ENCODE assay signal across 22 mouse cellular contexts in genomic region chr16:9756849-9757248, GRCm38 (mm10).
A peak's percentile ranks its signal among the peaks of the same experiment; 100 is the strongest.
DNase-seq lines count a peak whose midpoint lies in the region; ATAC-seq and TF ChIP-seq lines count a peak whose summit lies in the region.
"Had no signal": no experiment of that assay in that cellular context is flagged by ENCODE, and none has a peak within 500 bp of the region (broad histone marks: within the 10 kb centered on the region; RNA-seq: fewer than 3 reads in every experiment).

No protein-coding gene starts in this region.

- H3K9me3 ChIP-seq in embryonic facial prominence, embryonic 14.5 days (ENCODE audit: control insufficient read depth, low read length) = no peaks in the 10 kb centered on the region
- no peaks in the 10 kb centered on the region for H3K9me3 ChIP-seq in embryonic facial prominence, embryonic 10.5 days
- H3K9me3 ChIP-seq in lung, embryonic 15.5 days = no peaks in the 10 kb centered on the region
- H3K9me3 ChIP-seq: embryonic facial prominence, embryonic 13.5 days; forebrain, embryonic 13.5 days; G1E; heart, embryonic 13.5 days; hindbrain, embryonic 15.5 days had no signal

- no peak for ATAC-seq in embryonic facial prominence, embryonic 14.5 days (ENCODE audit: low read depth)
- ATAC-seq in lung, embryonic 15.5 days (ENCODE audit: borderline replicate concordance, extremely low read depth, low FRiP score, low TSS enrichment) = peak; percentile 46; the same call in 1 of the 2 replicates
- ATAC-seq: CD4-positive, CD25-positive, alpha-beta regulatory T cell, adult 4 months; forebrain, embryonic 13.5 days; forebrain, postnatal 0 days had no signal

- H3K9ac ChIP-seq in embryonic facial prominence, embryonic 14.5 days (ENCODE audit: low read depth, low read length) = no peak overlapping the region
- no peak overlapping the region for H3K9ac ChIP-seq in lung, embryonic 15.5 days
- H3K9ac ChIP-seq: embryonic facial prominence, embryonic 13.5 days; forebrain, embryonic 13.5 days; forebrain, postnatal 0 days; heart, embryonic 13.5 days; hindbrain, embryonic 15.5 days had no signal

- WGBS in embryonic facial prominence, embryonic 14.5 days = 77% methylated on average over 8 of the region's 8 CpGs
- 93% methylated on average over 8 of the region's 8 CpGs for WGBS in embryonic facial prominence, embryonic 10.5 days
- WGBS in lung, embryonic 15.5 days = 74% methylated on average over 8 of the region's 8 CpGs

- H3K27me3 ChIP-seq in embryonic facial prominence, embryonic 14.5 days (replicated peaks; ENCODE audit: control insufficient read depth, insufficient read depth, low read length) = no peaks in the 10 kb centered on the region
- no peaks in the 10 kb centered on the region for H3K27me3 ChIP-seq in embryonic facial prominence, embryonic 10.5 days (replicated peaks; ENCODE audit: low read depth, poor library complexity, severe bottlenecking)
- H3K27me3 ChIP-seq in lung, embryonic 15.5 days = no peaks in the 10 kb centered on the region
- H3K27me3 ChIP-seq: embryonic facial prominence, embryonic 13.5 days; forebrain, embryonic 13.5 days; heart, embryonic 13.5 days; hindbrain, embryonic 15.5 days had no signal

- no peak overlapping the region for H3K27ac ChIP-seq in embryonic facial prominence, embryonic 14.5 days (replicated peaks; ENCODE audit: low read depth, low read length)
- no peak overlapping the region for H3K27ac ChIP-seq in embryonic facial prominence, embryonic 10.5 days (replicated peaks)
- peak overlapping the region; percentile 91 for H3K27ac ChIP-seq in layer of hippocampus, adult 2 months
- 0 out of 2 replicates have a peak overlapping the region, but pooled peaks have one; percentile 33 for H3K27ac ChIP-seq in lung, embryonic 15.5 days
- H3K27ac ChIP-seq: embryonic facial prominence, embryonic 13.5 days; forebrain, embryonic 13.5 days; heart, embryonic 13.5 days; hindbrain, embryonic 15.5 days had no signal

- H3K4me3 ChIP-seq in embryonic facial prominence, embryonic 14.5 days (ENCODE audit: low read depth, low read length) = no peak overlapping the region
- no peak overlapping the region for H3K4me3 ChIP-seq in embryonic facial prominence, embryonic 10.5 days
- no peak overlapping the region for H3K4me3 ChIP-seq in layer of hippocampus, adult 2 months
- H3K4me3 ChIP-seq in lung, embryonic 15.5 days = no peak overlapping the region
- H3K4me3 ChIP-seq: embryonic facial prominence, embryonic 13.5 days; forebrain, embryonic 13.5 days; heart, embryonic 13.5 days; hindbrain, embryonic 15.5 days had no signal

- H3K4me1 ChIP-seq in embryonic facial prominence, embryonic 14.5 days (ENCODE audit: control insufficient read depth, insufficient read depth, low read length) = no peaks in the 10 kb centered on the region
- H3K4me1 ChIP-seq in embryonic facial prominence, embryonic 10.5 days = no peaks in the 10 kb centered on the region
- no peaks in the 10 kb centered on the region for H3K4me1 ChIP-seq in lung, embryonic 15.5 days
- H3K4me1 ChIP-seq: embryonic facial prominence, embryonic 13.5 days; heart, embryonic 13.5 days had no signal

- DNase-seq in embryonic facial prominence, embryonic 14.5 days (ENCODE audit: low spot score) = peak; percentile 17
- no peak for DNase-seq in embryonic facial prominence, embryonic 10.5 days (ENCODE audit: low spot score)
- DNase-seq in layer of hippocampus, adult 2 months (ENCODE audit: low spot score in 2 of 2) = peak in 1 of 2 experiments; percentile 33
- DNase-seq in layer of hippocampus, adult 11-12 months (ENCODE audit: low spot score) = no peak
- no peak for DNase-seq in lung, adult 18-20 months
- DNase-seq in urinary bladder, postnatal 4 days (ENCODE audit: low spot score in 2 of 2) = no peak
- DNase-seq: adrenal gland, adult 8-10 months; adrenal gland, postnatal 36 days; B cell, adult 2 months; cerebellum, adult 11 months; cerebellum, adult 9-10 months; cerebellum, postnatal 25 days; forebrain, postnatal 0 days; gastrocnemius, postnatal 36 days; heart, postnatal 36 days had no signal

- H3K4me2 ChIP-seq in embryonic facial prominence, embryonic 14.5 days (ENCODE audit: low read depth, low read length) = no peak overlapping the region
- no peak overlapping the region for H3K4me2 ChIP-seq in lung, embryonic 15.5 days
- H3K4me2 ChIP-seq: embryonic facial prominence, embryonic 13.5 days; forebrain, embryonic 13.5 days; heart, embryonic 13.5 days; hindbrain, embryonic 15.5 days had no signal

- no peak for TF ChIP-seq CTCF in layer of hippocampus, adult 2 months (conservative IDR thresholded peaks at IDR 0.05)

- no peaks in the 10 kb centered on the region for H3K36me3 ChIP-seq in embryonic facial prominence, embryonic 14.5 days (ENCODE audit: control insufficient read depth, insufficient read depth, low read length)
- H3K36me3 ChIP-seq in embryonic facial prominence, embryonic 10.5 days (replicated peaks) = no peaks in the 10 kb centered on the region
- H3K36me3 ChIP-seq in lung, embryonic 15.5 days = no peaks in the 10 kb centered on the region
- H3K36me3 ChIP-seq: embryonic facial prominence, embryonic 13.5 days; G1E; heart, embryonic 13.5 days; hindbrain, embryonic 15.5 days had no signal

Comparison
In these comparisons a context has a peak if more than half of its experiments do, and no peak if none do; other contexts are left out.
1. H3K27ac ChIP-seq: peak in layer of hippocampus, adult 2 months (single experiment) and lung, embryonic 15.5 days (single experiment); none in embryonic facial prominence, embryonic 14.5 days (single experiment) and embryonic facial prominence, embryonic 10.5 days (single experiment).